Mouse (Mus musculus): ENCODE results near the gene Cyren.

DNA sequence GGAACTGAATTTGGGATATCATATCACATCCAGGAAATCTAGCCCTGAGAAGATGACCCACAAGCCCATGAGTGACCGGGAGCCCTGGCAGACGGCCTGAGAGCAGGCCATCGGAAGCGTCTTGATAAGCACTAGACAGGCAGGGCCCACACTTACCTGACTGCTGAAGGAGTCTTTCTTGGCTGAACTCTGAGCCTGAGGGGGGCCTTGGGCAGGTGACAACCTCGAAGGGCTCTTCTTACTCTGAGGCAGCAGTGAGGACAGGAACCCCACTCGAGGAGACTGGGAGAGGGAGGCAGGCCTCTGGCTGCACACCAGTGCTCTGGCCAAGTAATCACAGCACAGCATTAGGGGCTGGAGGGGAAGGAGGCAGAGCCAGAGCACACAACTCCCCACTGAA is 26.5 kb upstream of the Cyren start:
- TF ChIP-seq POLR2A (IDR thresholded peaks at IDR 0.05; ENCODE audit: insufficient read depth, low read depth, low read length) (no peak), EP300 (IDR thresholded peaks at IDR 0.05; ENCODE audit: insufficient read depth, low read depth, low read length) (no peak), CTCF (IDR thresholded peaks at IDR 0.05) (no peak)
